Mouse (Mus musculus) midbrain, embryonic 15.5 days (tissue): Measurements from ENCODE around the gene Gcnt7. TPM values are rescaled to one million over a fixed set of nuclear protein-coding genes. Genes with fewer than 3 reads are reported as not detected.

Experiments
- ATAC-seq: fragments of 200-750 bp; cut with Nextera tagmentation; replicated peaks from 2 replicates; pipeline ENCODE4 v1.8.0; 2017; ENCODE audit warnings: moderate TSS enrichment
- H3K27ac ChIP-seq: fragments of 300-500 bp; sonication (generic); 2 replicates; pipeline ENCODE4 v1.5.1; 2015; ENCODE audit warnings: mild to moderate bottlenecking, inconsistent platforms
- H3K27me3 ChIP-seq: fragments of 300-500 bp; sonication (generic); replicated peaks from 2 replicates; pipeline ENCODE4 v1.6.1; 2015; ENCODE audit warnings: inconsistent platforms
- H3K36me3 ChIP-seq: fragments of 300-500 bp; sonication (generic); replicated peaks from 2 replicates; pipeline ENCODE4 v1.6.1; 2015; ENCODE audit warnings: inconsistent platforms
- H3K4me1 ChIP-seq: fragments of 300-500 bp; sonication (generic); 2 replicates; pipeline ENCODE4 v1.6.1; 2015; ENCODE audit warnings: inconsistent platforms
- H3K4me2 ChIP-seq: fragments of 300-500 bp; sonication (generic); 2 replicates; pipeline ENCODE4 v1.6.1; 2015; ENCODE audit warnings: inconsistent platforms, mild to moderate bottlenecking, moderate library complexity
- H3K4me3 ChIP-seq: fragments of 300-500 bp; sonication (generic); 2 replicates; pipeline ENCODE4 v1.5.1; 2015; ENCODE audit warnings: mild to moderate bottlenecking, inconsistent platforms
- H3K9ac ChIP-seq: fragments of 300-500 bp; sonication (generic); 2 replicates; pipeline ENCODE4 v1.6.1; 2015; ENCODE audit warnings: mild to moderate bottlenecking, inconsistent platforms
- H3K9me3 ChIP-seq: fragments of 300-500 bp; sonication (generic); 2 replicates; pipeline ENCODE4 v1.6.1; 2016; ENCODE audit warnings: inconsistent platforms
- WGBS: fragments of 180-500 bp; shearing (Covaris S2); methylation state at CpG from one replicate; pipeline ENCODE4 v1.1.7; 2015; ENCODE audit warnings: mixed read lengths; 5-methylcytosine and 5-hydroxymethylcytosine counted together
- polyA plus RNA-seq: library from polyadenylated mRNA; unstranded; fragments of >200 nt; fragmentation: Nextera tagmentation; extraction: Ambion mirVana; gene quantifications from 2 replicates; pipeline ENCODE4 v1.2.1, GENCODE M21; 2015

Gcnt7 gene
- polyA plus RNA-seq, 1 experiment from 2014 or later, result 2.0 TPM

GRCm38 (mm10) chr2:172416876-172417275, 41.5 kb downstream of the Gcnt7 start:
- Histone ChIP-seq H3K9me3 (no peaks in the 10 kb centered on the region), H3K36me3 (no peaks in the 10 kb centered on the region), H3K4me3 (no peak overlapping the region), H3K27ac (no peak overlapping the region), H3K4me2 (no peak overlapping the region), H3K4me1 (no peaks in the 10 kb centered on the region), H3K27me3 (no peaks in the 10 kb centered on the region), H3K9ac (no peak overlapping the region)
- ATAC-seq, result no peak
- WGBS, result 93% methylated on average over 5 of the region's 5 CpGs

DNA sequence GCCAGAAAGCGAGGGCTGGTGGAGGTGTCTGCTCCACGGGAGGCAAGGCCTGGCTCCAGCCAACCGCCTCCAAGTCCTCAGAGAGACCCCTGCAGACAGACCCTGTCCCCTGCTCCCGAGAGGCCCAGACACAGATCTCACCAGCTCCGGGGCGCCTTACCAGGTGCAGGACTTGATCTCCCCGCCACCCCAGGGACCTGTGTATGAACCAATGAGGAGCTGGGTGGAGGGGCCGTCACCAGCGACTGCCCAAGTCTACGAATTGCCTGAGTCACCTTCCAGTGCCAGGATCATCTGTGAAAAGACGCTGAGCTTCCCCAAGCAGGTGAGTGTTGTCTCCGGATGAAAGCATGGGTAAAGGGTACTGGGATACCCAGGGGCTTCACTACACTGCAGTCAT, 42.2 kb downstream of the Gcnt7 start:
- no peak for ATAC-seq
- 66% methylated on average over 12 of the region's 12 CpGs for WGBS
- Histone ChIP-seq H3K27me3 (no peaks in the 10 kb centered on the region), H3K4me2 (no peak overlapping the region), H3K4me3 (no peak overlapping the region), H3K9ac (no peak overlapping the region), H3K4me1 (no peaks in the 10 kb centered on the region), H3K9me3 (no peaks in the 10 kb centered on the region), H3K36me3 (no peaks in the 10 kb centered on the region), H3K27ac (no peak overlapping the region)

- 58% methylated on average over 5 of the region's 5 CpGs for WGBS
- Histone ChIP-seq H3K4me3 (no peak overlapping the region), H3K27ac (no peak overlapping the region), H3K4me1 (no peaks in the 10 kb centered on the region), H3K36me3 (no peaks in the 10 kb centered on the region), H3K4me2 (no peak overlapping the region), H3K27me3 (no peaks in the 10 kb centered on the region), H3K9me3 (no peaks in the 10 kb centered on the region), H3K9ac (no peak overlapping the region)
- ATAC-seq, result no peak
Measured at GRCm38 (mm10) chr2:172413894-172414293, 44.5 kb downstream of the Gcnt7 start.

DNA sequence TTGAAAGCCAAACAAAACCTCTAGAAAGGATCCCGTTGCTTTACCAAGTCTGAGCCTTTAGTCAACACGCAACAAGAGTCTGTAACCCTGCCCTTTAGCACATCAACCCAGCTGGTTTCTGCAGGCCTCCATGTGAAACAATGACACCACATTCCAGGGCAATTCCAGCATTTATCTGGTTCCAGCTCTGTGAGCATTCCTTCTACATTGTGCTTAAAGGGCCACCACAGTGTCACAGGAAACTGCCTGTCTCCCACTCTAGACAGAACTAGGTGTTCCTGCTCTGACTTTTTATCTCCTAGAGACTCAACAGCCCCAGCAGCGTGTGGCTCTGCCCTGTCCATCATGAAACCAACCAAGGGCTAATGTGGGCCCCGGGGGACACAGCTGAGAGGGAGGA, 45.1 kb downstream of the Gcnt7 start:
- Histone ChIP-seq H3K4me2 (no peak overlapping the region), H3K4me1 (no peaks in the 10 kb centered on the region), H3K9ac (no peak overlapping the region), H3K36me3 (no peaks in the 10 kb centered on the region), H3K9me3 (no peaks in the 10 kb centered on the region), H3K27ac (no peak overlapping the region), H3K4me3 (no peak overlapping the region), H3K27me3 (no peaks in the 10 kb centered on the region)
- 26% methylated on average over 4 of the region's 4 CpGs for WGBS
- ATAC-seq, result no peak

DNA sequence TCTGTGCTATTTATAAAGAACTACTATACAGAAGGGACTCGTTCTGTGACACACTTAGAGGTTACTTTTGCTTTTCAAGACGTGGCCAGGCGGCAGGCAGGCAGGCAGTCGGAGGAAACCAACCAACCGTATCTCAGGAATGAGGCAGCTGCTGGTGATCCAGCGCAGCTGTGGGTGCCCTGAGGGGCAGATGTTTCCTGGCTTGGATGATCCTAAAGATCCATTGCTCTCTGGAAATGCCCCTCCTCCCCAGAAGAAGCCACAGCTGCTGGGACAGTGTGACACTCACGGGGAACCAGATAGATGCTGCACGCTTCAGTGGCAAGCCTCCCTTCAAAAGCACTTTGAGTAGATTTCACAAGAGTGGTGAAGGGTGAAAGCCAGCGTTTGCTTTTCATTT, 45.9 kb downstream of the Gcnt7 start:
- no peaks in the 10 kb centered on the region for H3K4me1 ChIP-seq
- H3K4me2 ChIP-seq, result peak overlapping the region; percentile 26; the same call in 1 of the 2 replicates
- 6% methylated on average over 9 of the region's 9 CpGs for WGBS
- H3K9me3 ChIP-seq, result no peaks in the 10 kb centered on the region
- H3K36me3 ChIP-seq, result no peaks in the 10 kb centered on the region
- no peak overlapping the region for H3K27ac ChIP-seq
- H3K9ac ChIP-seq, result no peak overlapping the region
- no peak for ATAC-seq
- H3K4me3 ChIP-seq, result no peak overlapping the region
- H3K27me3 ChIP-seq, result no peaks in the 10 kb centered on the region

DNA sequence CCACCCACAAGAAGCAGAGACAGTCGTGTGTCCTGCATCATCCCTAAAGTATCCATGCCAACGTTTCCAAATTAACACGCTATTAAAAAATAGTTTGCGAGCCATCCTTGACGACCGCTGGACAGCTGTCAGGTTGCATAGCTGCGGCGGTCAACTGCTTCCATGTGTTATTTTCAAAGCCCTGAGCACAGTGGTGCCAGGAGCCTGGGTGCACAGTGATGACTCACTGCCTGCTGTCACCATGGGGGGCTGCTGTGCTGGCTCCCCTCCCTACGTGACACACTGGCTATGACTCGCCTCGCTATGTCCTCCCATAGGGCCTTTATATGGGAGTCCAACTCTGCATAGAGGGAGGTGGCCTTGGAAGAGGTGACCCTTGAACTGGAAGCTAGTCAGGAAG, 47.3 kb downstream of the Gcnt7 start:
- no peak overlapping the region for H3K9ac ChIP-seq
- no peaks in the 10 kb centered on the region for H3K4me1 ChIP-seq
- no peak for ATAC-seq
- H3K4me2 ChIP-seq, result no peak overlapping the region
- H3K27me3 ChIP-seq, result no peaks in the 10 kb centered on the region
- no peaks in the 10 kb centered on the region for H3K9me3 ChIP-seq
- WGBS, result 87% methylated on average over 11 of the region's 11 CpGs
- no peaks in the 10 kb centered on the region for H3K36me3 ChIP-seq
- no peak overlapping the region for H3K4me3 ChIP-seq
- no peak overlapping the region for H3K27ac ChIP-seq

GRCm38 (mm10) chr2:172410686-172411085, 47.7 kb downstream of the Gcnt7 start:
- H3K9me3 ChIP-seq, result no peaks in the 10 kb centered on the region
- no peaks in the 10 kb centered on the region for H3K27me3 ChIP-seq
- no peak overlapping the region for H3K9ac ChIP-seq
- no peak overlapping the region for H3K27ac ChIP-seq
- no peak overlapping the region for H3K4me3 ChIP-seq
- ATAC-seq, result no peak
- WGBS, result 89% methylated on average over 2 of the region's 2 CpGs
- no peaks in the 10 kb centered on the region for H3K4me1 ChIP-seq
- H3K4me2 ChIP-seq, result no peak overlapping the region
- H3K36me3 ChIP-seq, result no peaks in the 10 kb centered on the region

DNA sequence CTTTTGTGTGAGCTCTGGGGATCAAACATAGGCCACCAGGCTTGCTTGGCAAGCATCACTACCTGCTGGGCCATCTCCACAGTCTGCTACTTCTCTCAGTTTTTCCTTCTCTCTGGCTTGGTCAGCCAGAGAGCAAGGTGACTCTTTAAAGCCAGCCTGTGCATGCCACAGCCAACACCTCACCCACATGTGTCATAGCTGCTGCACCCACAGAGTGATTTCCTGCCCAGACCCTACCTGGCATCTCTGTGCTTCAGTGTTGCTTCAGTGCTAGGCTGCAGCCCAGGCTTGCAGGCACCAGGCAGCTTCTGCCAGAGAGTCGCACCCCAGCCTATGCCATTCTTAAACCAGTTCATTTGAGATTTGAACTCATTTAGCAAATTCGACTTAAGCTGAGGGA, 50.9 kb downstream of the Gcnt7 start:
- ATAC-seq, result no peak

DNA sequence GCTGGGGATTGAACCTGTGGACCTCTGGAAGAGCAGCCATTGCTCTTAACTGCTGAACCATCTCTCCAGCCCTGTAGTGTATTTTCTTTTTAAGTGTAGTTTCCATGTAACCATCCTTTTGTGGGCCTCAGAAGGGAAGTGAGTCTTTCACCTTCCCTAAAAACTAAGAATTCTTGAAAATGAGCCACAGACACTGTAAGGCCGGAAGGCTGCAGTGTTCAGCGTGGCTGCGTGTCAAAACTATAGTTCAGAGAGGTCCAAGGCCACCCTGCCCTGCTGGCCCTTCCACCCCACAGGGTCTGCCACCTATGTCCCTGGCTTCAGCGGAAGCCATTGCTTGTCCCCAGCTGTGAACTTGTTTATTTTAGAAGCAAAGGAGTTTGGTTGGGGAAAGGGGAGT, 52.2 kb downstream of the Gcnt7 start:
- no peak overlapping the region for H3K4me2 ChIP-seq
- H3K9me3 ChIP-seq, result no peaks in the 10 kb centered on the region
- no peak overlapping the region for H3K27ac ChIP-seq
- H3K9ac ChIP-seq, result no peak overlapping the region
- H3K36me3 ChIP-seq, result no peaks in the 10 kb centered on the region
- 90% methylated on average over 4 of the region's 4 CpGs for WGBS
- ATAC-seq, result no peak
- no peaks in the 10 kb centered on the region for H3K27me3 ChIP-seq
- no peaks in the 10 kb centered on the region for H3K4me1 ChIP-seq
- no peak overlapping the region for H3K4me3 ChIP-seq

More for the DNA sequence above, 50.9 kb downstream of the Gcnt7 start:
- WGBS, result 72% methylated on average over 2 of the region's 2 CpGs
- Histone ChIP-seq H3K4me1 (no peaks in the 10 kb centered on the region), H3K4me3 (no peak overlapping the region), H3K9me3 (no peaks in the 10 kb centered on the region), H3K36me3 (no peaks in the 10 kb centered on the region), H3K27me3 (no peaks in the 10 kb centered on the region), H3K4me2 (no peak overlapping the region), H3K27ac (no peak overlapping the region), H3K9ac (no peak overlapping the region)

GRCm38 (mm10) chr2:172405011-172405410, 53.4 kb downstream of the Gcnt7 start:
- no peaks in the 10 kb centered on the region for H3K36me3 ChIP-seq
- WGBS, result 80% methylated on average over 3 of the region's 3 CpGs

GRCm38 (mm10) chr2:172404239-172404638, 54.2 kb downstream of the Gcnt7 start:
- Histone ChIP-seq H3K4me2 (no peak overlapping the region), H3K27me3 (no peaks in the 10 kb centered on the region), H3K4me1 (no peaks in the 10 kb centered on the region), H3K27ac (no peak overlapping the region), H3K4me3 (no peak overlapping the region), H3K9me3 (no peaks in the 10 kb centered on the region), H3K9ac (no peak overlapping the region), H3K36me3 (no peaks in the 10 kb centered on the region)
- WGBS, result 61% methylated on average over 7 of the region's 7 CpGs
- ATAC-seq, result no peak

More at GRCm38 (mm10) chr2:172405011-172405410, 53.4 kb downstream of the Gcnt7 start:
- Histone ChIP-seq H3K9ac (no peak overlapping the region), H3K4me1 (no peaks in the 10 kb centered on the region), H3K4me3 (no peak overlapping the region), H3K27ac (no peak overlapping the region), H3K27me3 (no peaks in the 10 kb centered on the region), H3K4me2 (no peak overlapping the region), H3K9me3 (no peaks in the 10 kb centered on the region)
- no peak for ATAC-seq

DNA sequence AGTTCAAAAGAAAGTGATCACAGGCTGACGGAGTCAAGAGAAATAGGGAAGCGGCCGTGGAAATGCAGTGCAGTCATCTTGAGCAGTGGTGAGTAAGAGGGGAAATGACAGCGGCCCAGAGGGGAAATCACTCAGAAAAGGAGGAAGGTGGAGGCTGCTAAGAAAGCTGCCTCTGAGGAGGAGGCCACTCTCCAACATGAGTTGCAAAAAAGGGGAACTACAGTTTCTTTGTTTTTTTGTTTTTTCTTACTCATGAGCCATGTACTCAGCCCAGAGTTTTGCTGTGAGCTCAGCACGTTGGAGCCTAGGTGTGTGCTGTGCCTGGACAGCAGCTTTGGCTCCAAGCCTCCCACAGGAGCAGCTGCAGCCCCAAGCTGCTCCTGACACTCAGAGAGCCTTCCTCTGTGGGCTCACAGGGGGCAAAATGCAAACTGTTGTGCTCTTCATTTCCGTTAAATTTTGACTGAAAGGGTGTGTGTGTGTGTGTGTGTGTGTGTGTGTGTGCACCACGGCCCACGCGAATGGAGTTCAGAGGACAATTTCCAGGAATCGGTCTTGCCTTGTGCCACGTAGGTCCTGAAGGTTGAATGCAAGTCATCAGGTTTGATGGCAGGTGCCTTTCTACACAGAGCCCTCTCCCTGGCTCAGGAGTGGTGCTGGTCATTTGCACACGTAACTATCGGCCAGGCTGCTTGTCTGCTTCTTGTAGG, 57.1 kb downstream of the Gcnt7 start:
- 72% methylated on average over 13 of the region's 13 CpGs for WGBS
- no peak overlapping the region for H3K27ac ChIP-seq

More for the DNA sequence above, 57.1 kb downstream of the Gcnt7 start:
- H3K27me3 ChIP-seq, result no peaks in the 10 kb centered on the region
- no peak overlapping the region for H3K4me2 ChIP-seq
- no peak overlapping the region for H3K9ac ChIP-seq
- no peaks in the 10 kb centered on the region for H3K4me1 ChIP-seq
- H3K36me3 ChIP-seq, result no peaks in the 10 kb centered on the region
- H3K4me3 ChIP-seq, result no peak overlapping the region
- no peak for ATAC-seq
- no peaks in the 10 kb centered on the region for H3K9me3 ChIP-seq
